Mouse (Mus musculus) liver, embryonic 14.5 days (tissue): ENCODE results near the gene Hectd2. TPM values are rescaled to one million over a fixed set of nuclear protein-coding genes. Genes with fewer than 3 reads are reported as not detected.

Experiments used
- ATAC-seq: fragments of 200-750 bp; cut with Nextera tagmentation; 2 replicates; pipeline ENCODE4 v1.8.0; 2017; ENCODE audit warnings: moderate number of reproducible peaks, mild to moderate bottlenecking, moderate library complexity; ENCODE audit not compliant: insufficient read depth
- DNase-seq, 3 experiments: peaks; one replicate each; pipeline ENCODE4 v3.0.0-alpha.2; 2012 to 2013; ENCODE audit warnings: low read depth in 3 of 3, low spot score in 3 of 3
- H3K27ac ChIP-seq: fragments of 300-500 bp; sonication (generic); 2 replicates; pipeline ENCODE4 v1.5.1; 2014; ENCODE audit warnings: moderate library complexity, mild to moderate bottlenecking, control low read depth, inconsistent platforms
- H3K27me3 ChIP-seq: fragments of 300-500 bp; sonication (generic); 2 replicates; pipeline ENCODE4 v1.6.1; 2014; ENCODE audit warnings: mild to moderate bottlenecking, low read length, moderate library complexity; ENCODE audit not compliant: control insufficient read depth, insufficient read depth
- H3K36me3 ChIP-seq: fragments of 300-500 bp; sonication (generic); replicated peaks from 2 replicates; pipeline ENCODE4 v1.6.1; 2014; ENCODE audit warnings: low read depth; ENCODE audit not compliant: control insufficient read depth, insufficient read depth
- H3K4me1 ChIP-seq, 2 experiments: fragments of 200-500 bp in 1 of 2; fragments of 300-500 bp in 1 of 2; sonication (generic) in 1 of 2; replicated peaks; 2 replicates each; pipeline ENCODE4 v1.6.1; 2012 to 2014; ENCODE audit warnings: antibody characterized with exemption in 1 of 2, inconsistent platforms in 1 of 2, low read length in 1 of 2; ENCODE audit not compliant: control insufficient read depth in 2 of 2, insufficient read depth in 2 of 2
- H3K4me2 ChIP-seq: fragments of 300-500 bp; sonication (generic); 2 replicates; pipeline ENCODE4 v1.6.1; 2014; ENCODE audit warnings: low read depth, mild to moderate bottlenecking, control low read depth, moderate library complexity
- H3K4me3 ChIP-seq, 2 experiments: fragments of 200-500 bp in 1 of 2; fragments of 300-500 bp in 1 of 2; sonication (generic) in 1 of 2; 2 replicates each; pipeline ENCODE4 v1.5.1; 2012 to 2014; ENCODE audit warnings: low read depth in 2 of 2, low read length in 2 of 2, mild to moderate bottlenecking in 2 of 2, control low read depth in 1 of 2, inconsistent platforms in 1 of 2, moderate library complexity in 1 of 2; ENCODE audit not compliant: insufficient read depth in 1 of 2
- H3K9ac ChIP-seq: fragments of 300-500 bp; sonication (generic); replicated peaks from 2 replicates; pipeline ENCODE4 v1.6.1; 2014; ENCODE audit warnings: mild to moderate bottlenecking, control low read depth, moderate library complexity
- H3K9me3 ChIP-seq: fragments of 300-500 bp; sonication (generic); 2 replicates; pipeline ENCODE4 v1.6.1; 2016; ENCODE audit warnings: low read length, mixed read lengths; ENCODE audit not compliant: control insufficient read depth
- CTCF ChIP-seq: IDR thresholded peaks from 2 replicates; pipeline ENCODE4 v1.5.1; 2016; ENCODE audit warnings: antibody characterized with exemption, low read depth, control low read depth
- EP300 ChIP-seq: IDR thresholded peaks from 2 replicates; pipeline ENCODE4 v1.6.1; 2016; ENCODE audit warnings: antibody characterized with exemption, low read depth
- WGBS: fragments of 180-500 bp; shearing (Covaris S2); extraction: QIAGEN DNeasy Blood & Tissue Kit; methylation state at CpG from one replicate; pipeline ENCODE4 v1.1.7; 2014; ENCODE audit not compliant: insufficient replicate concordance; 5-methylcytosine and 5-hydroxymethylcytosine counted together
- polyA plus RNA-seq, 2 experiments: library from polyadenylated mRNA; depleted of rRNA in 1 of 2; stranded (reverse) in 1 of 2; unstranded in 1 of 2; fragments of >200 nt; fragmentation: Nextera tagmentation in 1 of 2; extraction: Ambion mirVana in 1 of 2; gene quantifications; 2 replicates each; pipeline versions ENCODE4 v1.2.1 to v1.2.3; 2012 to 2014

Gene Hectd2
- polyA plus RNA-seq, 2 experiments: 0.36 to 0.39 TPM

GRCm38 (mm10) chr19:36629394-36629910, 75.0 kb downstream of the Hectd2 start:
- H3K9me3 ChIP-seq: no peaks in the 10 kb centered on the region
- H3K4me2 ChIP-seq: no peak overlapping the region
- peaks cover 0 to 4% of the 10 kb centered on the region in 2 experiments; a peak in 1 of 4 replicates for H3K4me1 ChIP-seq
- WGBS: 64% methylated on average over 9 of the region's 9 CpGs
- no peak for TF ChIP-seq EP300
- no peak for TF ChIP-seq CTCF
- no peaks in the 10 kb centered on the region for H3K27me3 ChIP-seq
- H3K27ac ChIP-seq: no peak overlapping the region
- H3K9ac ChIP-seq: no peak overlapping the region
- ATAC-seq: no peak
- DNase-seq: no peak
- no peaks in the 10 kb centered on the region for H3K36me3 ChIP-seq
- no peak overlapping the region for H3K4me3 ChIP-seq

GRCm38 (mm10) chr19:36630361-36630760, 75.9 kb downstream of the Hectd2 start:
- no peak for ATAC-seq
- no peak for DNase-seq
- Histone ChIP-seq H3K4me1 (peaks cover 0 to 4% of the 10 kb centered on the region in 2 experiments; a peak in 1 of 4 replicates), H3K4me3 (no peak overlapping the region), H3K36me3 (no peaks in the 10 kb centered on the region), H3K9me3 (no peaks in the 10 kb centered on the region), H3K4me2 (no peak overlapping the region), H3K27ac (no peak overlapping the region), H3K27me3 (no peaks in the 10 kb centered on the region), H3K9ac (no peak overlapping the region)
- TF ChIP-seq CTCF (no peak), EP300 (no peak)
- WGBS: 66% methylated on average over 5 of the region's 5 CpGs

GRCm38 (mm10) chr19:36634771-36635170, 80.3 kb downstream of the Hectd2 start:
- Histone ChIP-seq H3K9ac (no peak overlapping the region), H3K4me1 (peaks cover 0 to 6% of the 10 kb centered on the region in 2 experiments; a peak in 2 of 4 replicates), H3K36me3 (no peaks in the 10 kb centered on the region), H3K27me3 (no peaks in the 10 kb centered on the region), H3K4me2 (no peak overlapping the region), H3K9me3 (no peaks in the 10 kb centered on the region), H3K27ac (no peak overlapping the region), H3K4me3 (no peak overlapping the region)
- no peak for ATAC-seq
- WGBS: 56% methylated on average over 7 of the region's 7 CpGs
- TF ChIP-seq CTCF: no peak
- no peak for TF ChIP-seq EP300
- DNase-seq: no peak

GRCm38 (mm10) chr19:36637223-36637622, 82.8 kb downstream of the Hectd2 start:
- H3K9me3 ChIP-seq: no peaks in the 10 kb centered on the region
- TF ChIP-seq CTCF: no peak
- TF ChIP-seq EP300: no peak
- no peak overlapping the region for H3K4me3 ChIP-seq
- no peak overlapping the region for H3K4me2 ChIP-seq
- H3K9ac ChIP-seq: no peak overlapping the region
- no peaks in the 10 kb centered on the region for H3K36me3 ChIP-seq
- no peak for DNase-seq
- no peaks in the 10 kb centered on the region for H3K27me3 ChIP-seq
- peaks cover 0 to 3% of the 10 kb centered on the region in 2 experiments; a peak in 2 of 4 replicates for H3K4me1 ChIP-seq
- no peak for ATAC-seq
- WGBS: 65% methylated on average over 3 of the region's 3 CpGs
- H3K27ac ChIP-seq: no peak overlapping the region

- H3K4me3 ChIP-seq: no peak overlapping the region
- peaks cover 0 to 3% of the 10 kb centered on the region in 2 experiments; a peak in 2 of 4 replicates for H3K4me1 ChIP-seq
- ATAC-seq (no peak; the same call in 1 of the 2 replicates), DNase-seq (no peak)
- H3K27me3 ChIP-seq: no peaks in the 10 kb centered on the region
- no peaks in the 10 kb centered on the region for H3K36me3 ChIP-seq
- no peak for TF ChIP-seq EP300
- TF ChIP-seq CTCF: no peak
- no peaks in the 10 kb centered on the region for H3K9me3 ChIP-seq
- no peak overlapping the region for H3K9ac ChIP-seq
- H3K27ac ChIP-seq: no peak overlapping the region
- WGBS: 59% methylated on average over 7 of the region's 7 CpGs
- H3K4me2 ChIP-seq: no peak overlapping the region
Observed at GRCm38 (mm10) chr19:36637948-36638587, 83.6 kb downstream of the Hectd2 start.
